8 mouse cellular contexts compared by ENCODE assay signal in genomic region chr11:59226787-59227603, GRCm38 (mm10). TPM values are rescaled to one million over a fixed set of nuclear protein-coding genes. Genes with fewer than 3 reads are reported as not detected.
DNase-seq lines count a peak whose midpoint lies in the region; ATAC-seq lines count a peak whose summit lies in the region.

No protein-coding gene starts in this region.

- 8% methylated on average over 21 of the region's 21 CpGs for WGBS in limb, embryonic 10.5 days
- 8% methylated on average over 21 of the region's 21 CpGs for WGBS in midbrain, embryonic 15.5 days

- no peaks in the 10 kb centered on the region for H3K27me3 ChIP-seq in limb, embryonic 10.5 days (ENCODE audit: low read depth, poor library complexity, severe bottlenecking)
- H3K27me3 ChIP-seq in midbrain, embryonic 15.5 days (replicated peaks) = no peaks in the 10 kb centered on the region

- intact Hi-C loops in left cerebral cortex, postnatal 10 days (cut with DNase I) = loop anchor here (10.0 kb wide), 1 partner anchor 258 kb away; no protein-coding TSS in a partner anchor

- H3K9ac ChIP-seq in midbrain, embryonic 15.5 days = peak overlapping the region; percentile 100

- ATAC-seq in granulocyte monocyte progenitor cell, adult 5-6 weeks (replicated peaks; ENCODE audit: poor library complexity, severe bottlenecking) = peak; percentile 36
- ATAC-seq in midbrain, embryonic 15.5 days (replicated peaks) = no peak

- peak; percentile 31 for DNase-seq in cerebellum, adult 9-10 months
- DNase-seq in cerebellum, adult 9-11 months = no peak
- peak; percentile 56 for DNase-seq in MN1 (ENCODE audit: low spot score)
- no peak for DNase-seq in limb, embryonic 10.5 days (ENCODE audit: low spot score)
- no peak for DNase-seq in frontal cortex, postnatal 14 days (ENCODE audit: low spot score in 2 of 2)
- no peak for DNase-seq in left cerebral cortex, postnatal 10 days (ENCODE audit: extremely low spot score in 1 of 2, low spot score in 2 of 2)

- H3K4me2 ChIP-seq in midbrain, embryonic 15.5 days = peak overlapping the region; percentile 86

- no peaks in the 10 kb centered on the region for H3K9me3 ChIP-seq in limb, embryonic 10.5 days (replicated peaks)
- H3K9me3 ChIP-seq in midbrain, embryonic 15.5 days = no peaks in the 10 kb centered on the region

- H3K36me3 ChIP-seq in limb, embryonic 10.5 days = peaks cover 26% of the 10 kb centered on the region
- H3K36me3 ChIP-seq in midbrain, embryonic 15.5 days (replicated peaks) = no peaks in the 10 kb centered on the region

- peak overlapping the region; percentile 89 for H3K4me3 ChIP-seq in limb, embryonic 10.5 days
- peak overlapping the region; percentile 100 for H3K4me3 ChIP-seq in midbrain, embryonic 15.5 days

- peak overlapping the region; percentile 96 for H3K27ac ChIP-seq in limb, embryonic 10.5 days
- peak overlapping the region; percentile 96 for H3K27ac ChIP-seq in midbrain, embryonic 15.5 days

- H3K4me1 ChIP-seq in limb, embryonic 10.5 days = peaks cover 35% of the 10 kb centered on the region
- H3K4me1 ChIP-seq in midbrain, embryonic 15.5 days = peaks cover 53% of the 10 kb centered on the region

RNA-seq across cellular contexts. Expression of gene Arf1, which starts 1.1 kb away (rescaled TPM):
- 287 and 315 TPM in 2 replicates for total RNA-seq in granulocyte monocyte progenitor cell, adult 5-6 weeks (2014; fragmentation: Nextera tagmentation)
- 336 and 384 TPM in 2 replicates for total RNA-seq in granulocyte monocyte progenitor cell, adult 5-6 weeks (2017)
- polyA plus RNA-seq in limb, embryonic 10.5 days (2016; fragmentation: Nextera tagmentation; extraction: Ambion mirVana) = 648 and 692 TPM in 2 replicates
- polyA plus RNA-seq in midbrain, embryonic 15.5 days (2015; fragmentation: Nextera tagmentation; extraction: Ambion mirVana) = 645 TPM in 2 replicates
- total RNA-seq in left cerebral cortex, postnatal 10 days (2021) = 100 to 1,000 TPM; 433 to 443 TPM

RNA-seq across cellular contexts. Expression of gene 2310033P09Rik, which starts 18.9 kb away (rescaled TPM):
- total RNA-seq in granulocyte monocyte progenitor cell, adult 5-6 weeks (2014; fragmentation: Nextera tagmentation) = 21.2 and 21.9 TPM in 2 replicates
- 11.4 and 14.0 TPM in 2 replicates for total RNA-seq in granulocyte monocyte progenitor cell, adult 5-6 weeks (2017)
- polyA plus RNA-seq in limb, embryonic 10.5 days (2016; fragmentation: Nextera tagmentation; extraction: Ambion mirVana) = 35.1 and 40.2 TPM in 2 replicates
- polyA plus RNA-seq in midbrain, embryonic 15.5 days (2015; fragmentation: Nextera tagmentation; extraction: Ambion mirVana) = 24.3 and 27.7 TPM in 2 replicates
- total RNA-seq in left cerebral cortex, postnatal 10 days (2021) = 10 to 100 TPM; 19.7 to 20.4 TPM

RNA-seq across cellular contexts. Expression of gene Mrpl55, which starts 24.7 kb away (rescaled TPM):
- total RNA-seq in granulocyte monocyte progenitor cell, adult 5-6 weeks (2014; fragmentation: Nextera tagmentation) = 22.7 and 45.8 TPM in 2 replicates
- total RNA-seq in granulocyte monocyte progenitor cell, adult 5-6 weeks (2017) = 59.9 and 82.1 TPM in 2 replicates
- 123 and 131 TPM in 2 replicates for polyA plus RNA-seq in limb, embryonic 10.5 days (2016; fragmentation: Nextera tagmentation; extraction: Ambion mirVana)
- polyA plus RNA-seq in midbrain, embryonic 15.5 days (2015; fragmentation: Nextera tagmentation; extraction: Ambion mirVana) = 89.8 and 93.2 TPM in 2 replicates
- 10 to 100 TPM; 36.7 to 42.7 TPM for total RNA-seq in left cerebral cortex, postnatal 10 days (2021)

RNA-seq across cellular contexts. Expression of gene Guk1, which starts 35.0 kb away (rescaled TPM):
- 41.9 and 58.1 TPM in 2 replicates for total RNA-seq in granulocyte monocyte progenitor cell, adult 5-6 weeks (2014; fragmentation: Nextera tagmentation)
- total RNA-seq in granulocyte monocyte progenitor cell, adult 5-6 weeks (2017) = 33.2 and 35.9 TPM in 2 replicates
- 145 and 155 TPM in 2 replicates for polyA plus RNA-seq in limb, embryonic 10.5 days (2016; fragmentation: Nextera tagmentation; extraction: Ambion mirVana)
- polyA plus RNA-seq in midbrain, embryonic 15.5 days (2015; fragmentation: Nextera tagmentation; extraction: Ambion mirVana) = 232 and 257 TPM in 2 replicates
- 100 to 1,000 TPM; 115 to 117 TPM for total RNA-seq in left cerebral cortex, postnatal 10 days (2021)

RNA-seq across cellular contexts. Expression of gene Gjc2, which starts 44.0 kb away (rescaled TPM):
- total RNA-seq in granulocyte monocyte progenitor cell, adult 5-6 weeks (2014; fragmentation: Nextera tagmentation) = not detected in 2 replicates
- not detected in 2 replicates for total RNA-seq in granulocyte monocyte progenitor cell, adult 5-6 weeks (2017)
- polyA plus RNA-seq in limb, embryonic 10.5 days (2016; fragmentation: Nextera tagmentation; extraction: Ambion mirVana) = 0.23 TPM in 1 of 2 replicates, not detected in the other
- 0.13 and 0.28 TPM in 2 replicates for polyA plus RNA-seq in midbrain, embryonic 15.5 days (2015; fragmentation: Nextera tagmentation; extraction: Ambion mirVana)
- total RNA-seq in left cerebral cortex, postnatal 10 days (2021) = 1 to 10 TPM; 1.6 to 3.9 TPM

Comparison
In these comparisons a context has a peak if more than half of its experiments do, and no peak if none do; other contexts are left out.
1. DNase-seq: peak in cerebellum, adult 9-10 months (single experiment) and MN1 (single experiment); none in cerebellum, adult 9-11 months (single experiment), limb, embryonic 10.5 days (single experiment), frontal cortex, postnatal 14 days (0 of 2) and left cerebral cortex, postnatal 10 days (0 of 2).